Mouse (Mus musculus) bone marrow, adult 2 months (tissue): ENCODE results near the gene Dpy19l3.

ENCODE experiments used
- CTCF ChIP-seq: fragments of 200-500 bp; IDR thresholded peaks from 2 replicates; pipeline ENCODE4 v1.5.1; 2011; ENCODE audit warnings: low read length, control low read depth; ENCODE audit not compliant: control insufficient read depth, insufficient read depth
- POLR2A ChIP-seq: fragments of 200-500 bp; IDR thresholded peaks from 2 replicates; pipeline ENCODE4 v1.6.1; 2011; ENCODE audit warnings: low read depth, mild to moderate bottlenecking, control low read depth, low read length, borderline replicate concordance; ENCODE audit not compliant: control insufficient read depth

GRCm38 (mm10) chr7:35741858-35742257 is 12.4 kb downstream of the Dpy19l3 start:
- TF ChIP-seq CTCF (no peak), POLR2A (no peak)
